Mouse (Mus musculus) kidney, adult 2 months (tissue): ENCODE data around the gene Dnah5.

Experiments used
- CTCF ChIP-seq: fragments of 200-500 bp; conservative IDR thresholded peaks from 2 replicates; pipeline ENCODE4 v1.5.1; 2011; ENCODE audit warnings: low read depth, mild to moderate bottlenecking, control low read depth, low read length, moderate library complexity, mixed read lengths; ENCODE audit not compliant: insufficient read depth, insufficient read length
- POLR2A ChIP-seq: fragments of 200-500 bp; IDR thresholded peaks from one replicate; pipeline ENCODE4 v1.6.1; 2011; ENCODE audit warnings: low read depth, low read length, control low read depth

- TF ChIP-seq POLR2A (no peak), CTCF (no peak)
These were observed 107.0 kb downstream of the Dnah5 start for GRCm38 (mm10) chr15:28310516-28310915.
